In the genomic region with DNA sequence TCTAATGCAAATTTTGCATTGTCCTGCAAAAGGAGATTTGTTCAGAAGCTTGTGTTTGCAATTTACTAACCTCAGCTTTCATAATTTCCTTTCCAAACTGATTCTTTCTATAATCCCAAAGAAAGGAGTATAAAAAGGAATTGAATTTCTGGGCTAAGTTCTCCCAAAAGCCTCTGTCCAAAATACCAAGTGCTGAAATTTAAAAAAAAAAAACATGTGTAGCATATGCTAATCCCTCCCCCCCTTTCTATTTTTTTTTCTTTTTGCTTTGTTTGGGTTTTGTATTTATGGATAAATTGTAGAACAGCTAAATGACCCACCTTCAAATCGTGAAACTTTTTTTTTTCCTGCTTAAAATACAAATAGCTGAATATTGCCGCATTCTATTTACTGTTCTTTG, we compare ENCODE assay signal across 17 mouse cellular contexts.
"Had no signal": no experiment of that assay in that cellular context is flagged by ENCODE, and none has a peak within 500 bp of the region (broad histone marks: within the 10 kb centered on the region; RNA-seq: fewer than 3 reads in every experiment).

No protein-coding gene starts in this region.

- H3K4me3 ChIP-seq: neural tube, embryonic 12.5 days; neural tube, embryonic 13.5 days; neural tube, embryonic 15.5 days; stomach, embryonic 15.5 days had no signal

- DNase-seq: retina, postnatal 1 day; right cerebral cortex, adult 18-20 months; right cerebral cortex, postnatal 14 days; right cerebral cortex, postnatal 25 days; right cerebral cortex, postnatal 4 days; spleen, adult 18-20 months; thymus, adult 18-20 months; thymus, adult 2 months; thymus, postnatal 14 days; thymus, postnatal 25 days; thymus, postnatal 36 days; thymus, postnatal 4 days had no signal

- H3K9me3 ChIP-seq: neural tube, embryonic 12.5 days; neural tube, embryonic 13.5 days; neural tube, embryonic 15.5 days; stomach, embryonic 15.5 days had no signal

- H3K36me3 ChIP-seq: neural tube, embryonic 12.5 days; neural tube, embryonic 13.5 days; neural tube, embryonic 15.5 days; stomach, embryonic 15.5 days had no signal

- H3K27ac ChIP-seq: neural tube, embryonic 12.5 days; neural tube, embryonic 13.5 days; neural tube, embryonic 15.5 days; stomach, embryonic 15.5 days; stomach, postnatal 0 days had no signal

- H3K9ac ChIP-seq: neural tube, embryonic 12.5 days; neural tube, embryonic 13.5 days; neural tube, embryonic 15.5 days; stomach, embryonic 15.5 days had no signal

- H3K4me2 ChIP-seq: neural tube, embryonic 12.5 days; neural tube, embryonic 13.5 days; neural tube, embryonic 15.5 days; stomach, embryonic 15.5 days had no signal

- H3K27me3 ChIP-seq: neural tube, embryonic 12.5 days; neural tube, embryonic 13.5 days; neural tube, embryonic 15.5 days; stomach, embryonic 15.5 days had no signal

- H3K4me1 ChIP-seq: neural tube, embryonic 12.5 days; neural tube, embryonic 13.5 days; neural tube, embryonic 15.5 days; stomach, embryonic 15.5 days had no signal
